Mouse (Mus musculus) splenic B cell, adult 2 months (primary cell): ENCODE measurements around the gene Clic6.
A peak's percentile ranks its signal among the peaks of the same experiment; 100 is the strongest.

Experiments
- DNase-seq: peaks from one replicate; pipeline ENCODE4 v3.0.0-alpha.2; 2011; ENCODE audit warnings: low read depth, low spot score
- H3K27me3 ChIP-seq: 2 replicates; pipeline ENCODE4 v1.6.1; 2012; ENCODE audit warnings: mild to moderate bottlenecking, low read length, moderate library complexity, mixed read lengths; ENCODE audit not compliant: control insufficient read depth, poor library complexity, insufficient read depth, severe bottlenecking
- H3K36me3 ChIP-seq: 2 replicates; pipeline ENCODE4 v1.6.1; 2012; ENCODE audit warnings: mild to moderate bottlenecking, low read length, moderate library complexity, mixed read lengths; ENCODE audit not compliant: control insufficient read depth, poor library complexity, insufficient read depth, severe bottlenecking

Clic6 gene

GRCm38 (mm10) chr16:92457594-92457993 is 27.9 kb upstream of the Clic6 start:
- no peaks in the 10 kb centered on the region for H3K36me3 ChIP-seq
- peak; percentile 65 for DNase-seq
- no peaks in the 10 kb centered on the region for H3K27me3 ChIP-seq

GRCm38 (mm10) chr16:92461412-92461811 is 24.1 kb upstream of the Clic6 start:
- H3K27me3 ChIP-seq: no peaks in the 10 kb centered on the region
- H3K36me3 ChIP-seq: no peaks in the 10 kb centered on the region
- DNase-seq: no peak

- no peaks in the 10 kb centered on the region for H3K36me3 ChIP-seq
- no peaks in the 10 kb centered on the region for H3K27me3 ChIP-seq
- no peak for DNase-seq
Measured at GRCm38 (mm10) chr16:92464390-92464972, 21.1 kb upstream of the Clic6 start.

- Histone ChIP-seq H3K27me3 (no peaks in the 10 kb centered on the region), H3K36me3 (no peaks in the 10 kb centered on the region)
- DNase-seq: no peak
Measured at GRCm38 (mm10) chr16:92465226-92465625, 20.3 kb upstream of the Clic6 start.

- Histone ChIP-seq H3K27me3 (no peaks in the 10 kb centered on the region), H3K36me3 (no peaks in the 10 kb centered on the region)
- DNase-seq: peak; percentile 99
Measured at GRCm38 (mm10) chr16:92465642-92466526, 19.7 kb upstream of the Clic6 start.

GRCm38 (mm10) chr16:92467041-92467440 is 18.5 kb upstream of the Clic6 start:
- Histone ChIP-seq H3K27me3 (no peaks in the 10 kb centered on the region), H3K36me3 (no peaks in the 10 kb centered on the region)
- DNase-seq: peak; percentile 14

- DNase-seq: no peak
- H3K36me3 ChIP-seq: no peaks in the 10 kb centered on the region
- H3K27me3 ChIP-seq: no peaks in the 10 kb centered on the region
Measured at GRCm38 (mm10) chr16:92468459-92468858, 17.1 kb upstream of the Clic6 start.

GRCm38 (mm10) chr16:92470706-92471105 is 14.8 kb upstream of the Clic6 start, which contains the start of gene Rcan1:
Rcan1 (minus strand) TSS chr16:92470867.
- DNase-seq: no peak
- H3K36me3 ChIP-seq: no peaks in the 10 kb centered on the region

GRCm38 (mm10) chr16:92472898-92473297 is 12.6 kb upstream of the Clic6 start:
- H3K36me3 ChIP-seq: no peaks in the 10 kb centered on the region
- DNase-seq: no peak
- no peaks in the 10 kb centered on the region for H3K27me3 ChIP-seq

More at GRCm38 (mm10) chr16:92470706-92471105, 14.8 kb upstream of the Clic6 start, which contains the start of gene Rcan1:
- no peaks in the 10 kb centered on the region for H3K27me3 ChIP-seq

GRCm38 (mm10) chr16:92475093-92475860 is 10.3 kb upstream of the Clic6 start:
- no peak for DNase-seq
- Histone ChIP-seq H3K36me3 (no peaks in the 10 kb centered on the region), H3K27me3 (no peaks in the 10 kb centered on the region)

- DNase-seq: peak; percentile 48
- no peaks in the 10 kb centered on the region for H3K36me3 ChIP-seq
- H3K27me3 ChIP-seq: no peaks in the 10 kb centered on the region
Measured at GRCm38 (mm10) chr16:92478561-92479150, 6.9 kb upstream of the Clic6 start.

GRCm38 (mm10) chr16:92487086-92487485 is 1.6 kb downstream of the Clic6 start:
- Histone ChIP-seq H3K27me3 (no peaks in the 10 kb centered on the region), H3K36me3 (no peaks in the 10 kb centered on the region)
- no peak for DNase-seq

- peak; percentile 73 for DNase-seq
- Histone ChIP-seq H3K27me3 (no peaks in the 10 kb centered on the region), H3K36me3 (no peaks in the 10 kb centered on the region)
Measured at GRCm38 (mm10) chr16:92487489-92487888, 2.0 kb downstream of the Clic6 start.

- no peak for DNase-seq
- no peaks in the 10 kb centered on the region for H3K36me3 ChIP-seq
- H3K27me3 ChIP-seq: no peaks in the 10 kb centered on the region
Measured at GRCm38 (mm10) chr16:92488456-92488855, 2.9 kb downstream of the Clic6 start.
